ENCODE assay signal across 15 mouse cellular contexts in the genomic region with DNA sequence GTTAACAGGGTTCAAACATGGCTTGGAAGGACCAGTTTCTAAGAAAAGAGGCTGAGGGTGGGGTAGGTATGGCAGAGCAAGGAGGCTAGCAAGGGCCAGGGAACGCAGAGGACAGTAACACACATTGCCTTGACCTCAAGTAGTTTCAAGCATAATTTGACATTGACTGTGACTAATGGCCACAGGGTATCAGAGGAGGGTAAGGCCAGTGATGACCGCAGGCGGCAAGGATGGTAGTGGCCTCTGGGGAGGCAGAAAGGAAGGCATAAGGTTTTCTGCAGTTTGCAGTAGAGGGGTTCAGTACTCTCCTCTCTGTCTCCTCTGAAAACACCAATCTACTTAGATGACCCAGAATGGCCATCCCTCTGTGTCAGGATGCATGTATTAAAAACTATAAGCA.
"Had no signal": no experiment of that assay in that cellular context is flagged by ENCODE, and none has a peak within 500 bp of the region (broad histone marks: within the 10 kb centered on the region; RNA-seq: fewer than 3 reads in every experiment).

No protein-coding gene starts in this region.

- H3K4me3 ChIP-seq: layer of hippocampus, adult 2 months; limb, embryonic 15.5 days; midbrain, embryonic 12.5 days; neural tube, embryonic 13.5 days; stomach, embryonic 15.5 days had no signal

- H3K9ac ChIP-seq: limb, embryonic 15.5 days; liver, embryonic 14.5 days; midbrain, embryonic 12.5 days; neural tube, embryonic 13.5 days; stomach, embryonic 15.5 days had no signal

- DNase-seq: kidney, adult 8-10 months; kidney, postnatal 4 days; left cerebral cortex, postnatal 4 days; lung, adult 18-20 months; retina, postnatal 1 day; right cerebral cortex, postnatal 4 days; spleen, adult 18-20 months; thymus, postnatal 4 days had no signal

- H3K4me2 ChIP-seq: limb, embryonic 15.5 days; midbrain, embryonic 12.5 days; neural tube, embryonic 13.5 days; stomach, embryonic 15.5 days had no signal

- H3K36me3 ChIP-seq: limb, embryonic 15.5 days; midbrain, embryonic 12.5 days; neural tube, embryonic 13.5 days; stomach, embryonic 15.5 days had no signal

- H3K9me3 ChIP-seq: limb, embryonic 15.5 days; midbrain, embryonic 12.5 days; neural tube, embryonic 13.5 days; stomach, embryonic 15.5 days had no signal

- H3K27me3 ChIP-seq: midbrain, embryonic 12.5 days; neural tube, embryonic 13.5 days; stomach, embryonic 15.5 days had no signal

- H3K27ac ChIP-seq: layer of hippocampus, adult 2 months; limb, embryonic 15.5 days; liver, embryonic 14.5 days; midbrain, embryonic 12.5 days had no signal

- ATAC-seq: midbrain, embryonic 16.5 days had no signal
